Mouse (Mus musculus): ENCODE measurements around the gene Pcsk7.

The Pcsk7 gene

GRCm38 (mm10) chr9:45938952-45939637, 32.8 kb downstream of the Pcsk7 start:
- no peak for DNase-seq (ENCODE audit: extremely low read depth, low read depth, low spot score)

GRCm38 (mm10) chr9:45939794-45940193, 33.5 kb downstream of the Pcsk7 start:
- no peak for DNase-seq (ENCODE audit: extremely low read depth, low read depth, low spot score)

GRCm38 (mm10) chr9:45941329-45941888, 35.1 kb downstream of the Pcsk7 start:
- DNase-seq (ENCODE audit: extremely low read depth, low read depth, low spot score), result no peak

DNA sequence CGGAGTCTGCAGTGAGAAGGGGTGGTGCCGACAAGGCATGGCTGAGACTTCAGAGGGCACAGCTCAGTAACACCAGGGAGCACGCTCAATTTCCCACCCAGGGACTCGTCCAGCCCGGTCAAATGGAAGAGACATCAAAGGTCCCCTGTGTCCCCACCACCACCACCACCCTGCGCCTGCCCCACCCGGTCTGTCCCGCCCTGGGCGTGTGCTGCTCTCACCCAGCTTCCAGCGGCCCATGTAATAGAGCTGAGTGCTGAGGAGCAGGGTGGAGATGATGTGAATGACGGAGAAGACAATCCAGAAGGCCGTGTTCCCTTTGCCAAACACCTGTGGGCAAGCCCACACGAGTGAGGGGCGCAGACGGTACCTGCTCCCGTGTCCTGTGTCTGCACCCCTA, 36.2 kb downstream of the Pcsk7 start:
- DNase-seq (ENCODE audit: extremely low read depth, low read depth, low spot score), result no peak

- DNase-seq (ENCODE audit: extremely low read depth, low read depth, low spot score), result no peak
Observed at GRCm38 (mm10) chr9:45942916-45943315, 36.6 kb downstream of the Pcsk7 start.

- DNase-seq (ENCODE audit: extremely low read depth, low read depth, low spot score), result no peak
Observed at GRCm38 (mm10) chr9:45943628-45944505, 37.6 kb downstream of the Pcsk7 start.

- DNase-seq (ENCODE audit: extremely low read depth, low read depth, low spot score), result no peak
Observed at GRCm38 (mm10) chr9:45944506-45945400, 38.5 kb downstream of the Pcsk7 start.

GRCm38 (mm10) chr9:45945721-45946120, 39.4 kb downstream of the Pcsk7 start:
- no peak for DNase-seq (ENCODE audit: extremely low read depth, low read depth, low spot score)

DNA sequence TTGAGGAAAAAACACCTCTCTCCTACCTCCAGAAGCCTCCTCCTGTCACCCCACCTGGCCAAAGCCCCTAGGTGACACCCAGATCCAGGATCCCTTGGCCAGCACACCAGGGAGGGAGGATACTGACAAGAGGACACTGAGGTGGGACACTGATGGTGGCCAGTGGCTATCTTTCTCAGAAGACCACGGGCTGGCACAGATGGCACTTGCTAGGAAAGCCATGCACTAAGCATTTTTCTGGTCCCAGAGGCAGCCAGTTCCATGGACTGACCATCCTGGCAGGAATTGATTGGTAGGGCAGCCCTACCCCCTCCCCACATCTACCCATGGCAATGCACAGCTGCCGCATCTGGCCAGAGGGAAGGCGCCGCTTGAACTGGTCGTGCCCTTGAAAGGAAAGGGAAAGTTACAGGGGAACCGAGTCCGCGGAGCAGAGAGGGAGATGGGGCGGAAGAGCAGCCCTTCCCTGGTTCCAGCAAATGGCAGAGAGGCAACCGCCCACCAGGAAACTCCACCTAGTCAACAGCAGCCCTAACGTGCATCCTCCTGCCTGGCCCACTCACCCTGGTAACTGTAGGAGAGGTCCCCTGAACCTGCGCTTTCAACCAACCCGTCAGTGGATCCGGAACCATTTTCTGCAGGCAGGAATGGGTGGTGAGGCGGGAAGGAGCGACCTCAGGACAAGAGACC, 40.0 kb downstream of the Pcsk7 start:
- DNase-seq (ENCODE audit: extremely low read depth, low read depth, low spot score), result no peak

DNA sequence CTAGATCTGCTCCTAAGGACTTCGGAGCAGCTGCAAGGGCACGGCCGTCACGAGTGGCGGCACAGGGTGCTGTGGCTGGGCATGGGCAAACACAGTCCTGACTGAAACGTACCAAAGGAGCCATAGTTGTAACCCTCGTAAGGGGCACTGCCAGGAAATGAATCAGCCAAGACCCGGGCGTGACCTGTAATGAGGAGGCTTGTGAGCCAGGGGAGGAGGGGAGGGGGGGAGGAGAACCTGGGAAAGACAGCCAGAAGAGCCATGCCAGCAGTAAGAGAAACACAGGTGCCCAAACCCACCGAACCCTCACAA, 40.5 kb downstream of the Pcsk7 start:
- no peak for DNase-seq (ENCODE audit: extremely low read depth, low read depth, low spot score)

DNA sequence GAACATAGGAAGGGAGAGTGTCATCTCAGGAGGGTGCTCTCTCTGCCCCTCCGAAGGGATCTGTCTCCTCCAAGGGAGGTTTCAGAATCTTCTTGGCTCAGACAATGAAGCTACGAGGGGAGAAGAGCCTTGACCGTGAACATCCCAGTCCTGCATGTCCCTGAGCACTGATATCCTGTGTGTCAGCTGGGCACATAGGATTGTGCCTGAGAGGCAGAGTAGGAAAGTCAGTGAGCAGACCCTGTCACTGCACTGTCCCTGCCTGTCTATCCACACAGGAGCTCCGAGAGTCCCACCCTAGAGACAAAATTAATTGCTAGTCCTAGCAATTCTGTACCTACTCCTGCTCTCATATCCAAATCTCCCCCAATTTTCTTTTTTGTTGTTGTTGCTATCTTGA, 45.8 kb downstream of the Pcsk7 start:
- DNase-seq (ENCODE audit: extremely low read depth, low read depth, low spot score), result no peak

- no peak for DNase-seq (ENCODE audit: extremely low read depth, low read depth, low spot score)
Observed at GRCm38 (mm10) chr9:45952890-45953289, 46.6 kb downstream of the Pcsk7 start.

DNA sequence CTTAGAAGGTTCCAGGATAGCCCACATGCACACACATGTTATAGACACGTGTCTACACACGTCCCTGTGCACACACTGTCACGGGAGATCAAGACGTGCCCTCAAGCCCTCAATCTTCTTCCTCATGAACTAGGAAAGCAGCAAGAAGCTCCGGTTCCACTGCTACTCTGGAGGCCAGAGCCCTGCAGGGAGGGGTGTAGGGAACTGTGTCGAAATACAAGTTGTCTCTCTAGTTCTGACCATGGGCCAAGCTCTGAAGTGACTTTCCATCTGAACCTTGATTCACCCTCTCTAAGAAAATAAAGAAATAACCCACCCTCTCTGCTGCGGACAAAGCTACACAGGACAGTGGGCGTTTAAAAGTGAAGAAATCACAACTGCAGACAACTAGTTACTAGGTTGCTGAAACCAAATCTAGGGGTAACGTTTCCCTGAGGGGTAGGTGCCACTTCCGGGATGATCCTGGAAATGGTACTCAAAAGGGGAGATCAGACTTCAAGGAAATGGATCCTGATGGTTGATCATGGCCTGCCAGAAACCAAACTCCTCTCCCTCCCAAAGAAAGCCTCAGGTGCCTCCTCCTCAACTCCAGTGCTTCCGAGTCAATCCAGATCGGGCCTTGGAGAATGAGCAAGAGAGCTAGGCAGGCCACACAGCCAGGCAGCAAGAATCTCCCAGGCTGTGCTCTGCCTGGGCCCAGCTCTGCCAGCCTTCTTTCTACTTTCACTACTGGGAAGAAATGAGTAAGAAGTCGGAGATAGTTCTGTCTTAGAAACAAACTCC, 47.4 kb downstream of the Pcsk7 start:
- peak; percentile 87 for DNase-seq (ENCODE audit: extremely low read depth, low read depth, low spot score)

DNA sequence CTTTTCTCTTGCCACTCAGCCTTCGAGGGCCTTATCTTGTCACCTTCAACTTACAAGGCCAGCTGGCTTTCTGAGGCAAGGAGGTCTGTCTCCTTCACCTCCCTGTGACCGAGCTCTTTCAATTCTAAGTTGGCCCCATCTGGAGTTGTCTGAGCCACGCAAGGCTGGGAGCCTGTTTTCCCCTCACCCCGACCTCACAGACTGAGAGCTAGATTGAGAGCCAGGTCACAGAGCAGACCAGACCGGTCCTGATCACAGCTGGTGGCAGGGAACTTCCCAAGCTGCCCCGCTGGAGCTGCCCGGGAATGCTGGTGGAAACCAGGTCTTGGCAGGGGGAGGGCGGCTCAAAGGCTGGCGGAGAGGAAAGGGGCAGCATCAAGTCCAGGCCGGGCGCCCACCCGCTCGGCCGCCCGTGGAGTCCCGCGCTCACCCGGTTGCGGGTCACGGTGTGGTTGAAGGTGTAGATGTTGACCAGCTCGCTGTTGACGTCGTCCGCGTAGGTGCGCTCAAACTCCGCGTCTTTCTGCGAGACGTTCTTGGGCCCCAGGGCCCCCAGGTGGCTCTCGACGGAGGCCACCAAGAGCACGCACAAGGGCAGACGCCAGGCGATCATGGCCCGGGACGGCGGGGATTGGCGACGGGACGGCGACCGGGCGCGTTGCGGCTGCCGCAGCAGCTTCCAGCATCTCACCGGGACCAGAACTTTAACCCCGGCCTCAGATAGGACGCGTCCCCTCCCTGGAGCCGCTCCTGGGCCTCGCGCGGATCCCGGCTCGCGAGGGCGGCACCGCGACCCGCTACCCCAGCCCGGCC, 48.2 kb downstream of the Pcsk7 start:
- no peak for DNase-seq (ENCODE audit: extremely low read depth, low read depth, low spot score)

DNA sequence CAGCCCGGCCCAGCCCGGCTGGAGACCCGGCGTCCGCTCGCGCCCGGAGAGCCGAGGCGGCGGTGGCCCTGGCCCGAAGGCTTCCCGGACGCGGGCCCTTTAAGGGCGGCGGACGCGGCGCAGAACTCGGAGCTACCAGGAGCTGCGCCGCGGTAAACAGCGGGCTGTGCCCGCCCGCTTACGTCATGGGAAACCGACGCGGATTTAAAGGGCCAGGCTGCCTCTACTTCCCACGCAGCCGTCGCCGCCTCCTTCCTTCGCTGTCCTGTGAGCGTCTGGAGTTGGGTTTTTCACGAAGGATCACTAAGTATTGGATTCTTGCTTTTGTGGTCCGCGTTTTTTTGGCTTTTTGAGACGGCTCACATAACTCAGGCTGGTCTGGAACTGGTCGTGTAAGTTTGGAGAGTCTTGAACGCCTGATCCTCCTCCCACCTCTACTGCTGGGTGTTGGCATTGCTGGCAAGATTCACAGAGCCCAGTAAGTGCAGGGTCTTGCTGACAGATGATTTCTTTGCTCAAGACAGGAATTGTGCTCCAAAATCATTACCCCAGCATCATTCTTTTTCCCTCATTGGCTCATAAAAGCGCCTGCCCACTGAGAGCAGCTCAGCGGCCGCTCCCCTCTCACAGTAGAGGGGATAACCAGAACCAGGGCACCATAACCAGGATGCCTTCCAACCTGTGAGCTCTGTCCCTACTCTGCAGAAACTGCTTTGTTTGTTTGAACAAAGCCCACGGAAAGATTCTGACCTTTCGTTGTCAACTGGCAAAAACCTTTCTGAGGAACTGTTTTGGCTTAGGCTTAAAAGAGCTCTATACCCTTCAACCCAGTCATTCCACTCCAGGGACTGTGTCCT, 49.0 kb downstream of the Pcsk7 start, which contains the start of gene Sidt2:
Gene Sidt2 (minus strand): TSS at position 152 of the 857 bp plus-strand sequence.
- no peak for DNase-seq (ENCODE audit: extremely low read depth, low read depth, low spot score)

DNA sequence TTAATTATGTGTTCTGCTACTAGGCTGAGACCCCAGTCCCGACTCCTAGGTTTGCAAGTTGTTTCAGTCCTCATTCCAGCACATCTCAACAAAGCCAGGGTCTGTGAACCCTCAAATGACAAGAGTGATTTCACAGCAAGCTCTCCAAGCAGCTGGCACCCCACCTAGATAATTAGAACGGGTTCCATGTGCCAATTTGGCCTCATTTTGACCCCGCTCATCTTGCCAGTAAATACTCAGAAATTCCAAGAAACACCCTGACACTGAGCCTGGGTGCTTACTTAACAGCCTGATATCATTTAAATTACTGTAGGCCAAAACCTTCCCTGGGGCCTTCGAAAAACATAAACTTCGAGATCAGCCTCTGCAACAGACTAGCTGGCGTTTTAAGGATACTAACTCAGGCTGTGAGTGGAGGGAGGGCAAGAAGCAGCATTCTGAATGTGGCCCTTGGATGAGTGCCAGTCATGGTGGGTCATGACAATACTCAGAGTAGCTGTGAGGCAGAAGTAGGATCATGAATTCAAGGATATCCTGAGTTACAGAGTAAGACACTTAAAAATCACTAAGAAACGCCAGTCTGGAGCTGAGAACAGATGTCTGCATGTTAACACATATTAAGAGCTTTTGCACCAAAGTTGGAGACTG, 51.9 kb downstream of the Pcsk7 start:
- no peak for DNase-seq (ENCODE audit: extremely low read depth, low read depth, low spot score)

GRCm38 (mm10) chr9:45958851-45959250, 52.6 kb downstream of the Pcsk7 start:
- DNase-seq (ENCODE audit: extremely low read depth, low read depth, low spot score), result no peak

Measured in fat pad, adult 2 months (tissue).